Mouse (Mus musculus): Measurements from ENCODE around the gene Klhl22. TPM values are rescaled to one million over a fixed set of nuclear protein-coding genes. Genes with fewer than 3 reads are reported as not detected.

Gene Klhl22
- polyA plus RNA-seq, 1 experiment from 2014 or later, result 48.0 TPM

- WGBS, result 42% methylated on average over 4 of the region's 4 CpGs
- Histone ChIP-seq H3K27ac (replicated peaks; ENCODE audit: low read depth, low read length) (no peak overlapping the region), H3K4me1 (ENCODE audit: control insufficient read depth, insufficient read depth, low read length) (peaks cover 7% of the 10 kb centered on the region; the same call in 1 of the 2 replicates), H3K36me3 (replicated peaks; ENCODE audit: control insufficient read depth, insufficient read depth, low read depth, low read length) (no peaks in the 10 kb centered on the region), H3K9ac (replicated peaks; ENCODE audit: low read length) (no peak overlapping the region), H3K27me3 (ENCODE audit: control insufficient read depth, insufficient read depth, low read length) (peaks cover 2% of the 10 kb centered on the region; the same call in 1 of the 2 replicates), H3K9me3 (replicated peaks; ENCODE audit: control insufficient read depth, low read length) (no peaks in the 10 kb centered on the region), H3K4me2 (ENCODE audit: low read depth, low read length) (no peak overlapping the region), H3K4me3 (ENCODE audit: low read depth, low read length) (no peak overlapping the region)
- no peak for DNase-seq (ENCODE audit: low spot score)
- no peak for ATAC-seq (replicated peaks; ENCODE audit: insufficient number of reproducible peaks, low FRiP score, low TSS enrichment, low read depth)
These were observed 53.8 kb downstream of the Klhl22 start for GRCm38 (mm10) chr16:17813173-17813572.

GRCm38 (mm10) chr16:17815411-17816402 lies 56.3 kb downstream of the Klhl22 start:
- Histone ChIP-seq H3K4me1 (ENCODE audit: control insufficient read depth, insufficient read depth, low read length) (peaks cover 3% of the 10 kb centered on the region; the same call in 1 of the 2 replicates), H3K4me3 (ENCODE audit: low read depth, low read length) (peak overlapping the region; percentile 43), H3K9ac (replicated peaks; ENCODE audit: low read length) (peak overlapping the region; percentile 79), H3K36me3 (replicated peaks; ENCODE audit: control insufficient read depth, insufficient read depth, low read depth, low read length) (no peaks in the 10 kb centered on the region), H3K4me2 (ENCODE audit: low read depth, low read length) (peak overlapping the region; percentile 90), H3K27ac (replicated peaks; ENCODE audit: low read depth, low read length) (no peak overlapping the region), H3K9me3 (replicated peaks; ENCODE audit: control insufficient read depth, low read length) (no peaks in the 10 kb centered on the region), H3K27me3 (ENCODE audit: control insufficient read depth, insufficient read depth, low read length) (peaks cover 2% of the 10 kb centered on the region; the same call in 1 of the 2 replicates)
- 2% methylated on average over 63 of the region's 63 CpGs for WGBS
- peak; percentile 84 for DNase-seq (ENCODE audit: low spot score)
- peak; percentile 79 for ATAC-seq (replicated peaks; ENCODE audit: insufficient number of reproducible peaks, low FRiP score, low TSS enrichment, low read depth)

- Histone ChIP-seq H3K4me3 (ENCODE audit: low read depth, low read length) (no peak overlapping the region), H3K4me1 (ENCODE audit: control insufficient read depth, insufficient read depth, low read length) (peaks cover 3% of the 10 kb centered on the region; the same call in 1 of the 2 replicates), H3K27ac (replicated peaks; ENCODE audit: low read depth, low read length) (no peak overlapping the region), H3K9ac (replicated peaks; ENCODE audit: low read length) (no peak overlapping the region), H3K36me3 (replicated peaks; ENCODE audit: control insufficient read depth, insufficient read depth, low read depth, low read length) (no peaks in the 10 kb centered on the region), H3K4me2 (ENCODE audit: low read depth, low read length) (no peak overlapping the region), H3K9me3 (replicated peaks; ENCODE audit: control insufficient read depth, low read length) (no peaks in the 10 kb centered on the region), H3K27me3 (ENCODE audit: control insufficient read depth, insufficient read depth, low read length) (peaks cover 2% of the 10 kb centered on the region; the same call in 1 of the 2 replicates)
- DNase-seq (ENCODE audit: low spot score) (no peak), ATAC-seq (replicated peaks; ENCODE audit: insufficient number of reproducible peaks, low FRiP score, low TSS enrichment, low read depth) (no peak)
- 78% methylated on average over 8 of the region's 8 CpGs for WGBS
These were observed 57.1 kb downstream of the Klhl22 start for GRCm38 (mm10) chr16:17816528-17816927.

- ATAC-seq (replicated peaks; ENCODE audit: insufficient number of reproducible peaks, low FRiP score, low TSS enrichment, low read depth), result no peak
- 84% methylated on average over 2 of the region's 2 CpGs for WGBS
These were observed 67.1 kb downstream of the Klhl22 start for GRCm38 (mm10) chr16:17826500-17826899.

GRCm38 (mm10) chr16:17828229-17828628 lies 68.8 kb downstream of the Klhl22 start:
- Histone ChIP-seq H3K9me3 (replicated peaks; ENCODE audit: control insufficient read depth, low read length) (no peaks in the 10 kb centered on the region), H3K9ac (replicated peaks; ENCODE audit: low read length) (no peak overlapping the region), H3K4me3 (ENCODE audit: low read depth, low read length) (no peak overlapping the region), H3K27ac (replicated peaks; ENCODE audit: low read depth, low read length) (no peak overlapping the region), H3K27me3 (ENCODE audit: control insufficient read depth, insufficient read depth, low read length) (peaks cover 30% of the 10 kb centered on the region), H3K36me3 (replicated peaks; ENCODE audit: control insufficient read depth, insufficient read depth, low read depth, low read length) (no peaks in the 10 kb centered on the region), H3K4me1 (ENCODE audit: control insufficient read depth, insufficient read depth, low read length) (peaks cover 3% of the 10 kb centered on the region; the same call in 1 of the 2 replicates), H3K4me2 (ENCODE audit: low read depth, low read length) (no peak overlapping the region)
- no peak for DNase-seq (ENCODE audit: low spot score)
- ATAC-seq (replicated peaks; ENCODE audit: insufficient number of reproducible peaks, low FRiP score, low TSS enrichment, low read depth), result no peak
- 78% methylated on average over 2 of the region's 2 CpGs for WGBS

More at GRCm38 (mm10) chr16:17826500-17826899, 67.1 kb downstream of the Klhl22 start:
- no peak overlapping the region for H3K27ac ChIP-seq (replicated peaks; ENCODE audit: low read depth, low read length)
- H3K9me3 ChIP-seq (replicated peaks; ENCODE audit: control insufficient read depth, low read length), result no peaks in the 10 kb centered on the region
- no peaks in the 10 kb centered on the region for H3K36me3 ChIP-seq (replicated peaks; ENCODE audit: control insufficient read depth, insufficient read depth, low read depth, low read length)
- H3K9ac ChIP-seq (replicated peaks; ENCODE audit: low read length), result no peak overlapping the region
- H3K27me3 ChIP-seq (ENCODE audit: control insufficient read depth, insufficient read depth, low read length), result peaks cover 14% of the 10 kb centered on the region
- DNase-seq (ENCODE audit: low spot score), result no peak
- no peak overlapping the region for H3K4me3 ChIP-seq (ENCODE audit: low read depth, low read length)
- no peak overlapping the region for H3K4me2 ChIP-seq (ENCODE audit: low read depth, low read length)
- no peaks in the 10 kb centered on the region for H3K4me1 ChIP-seq (ENCODE audit: control insufficient read depth, insufficient read depth, low read length)

GRCm38 (mm10) chr16:17828867-17829266 lies 69.4 kb downstream of the Klhl22 start:
- no peak for ATAC-seq (replicated peaks; ENCODE audit: insufficient number of reproducible peaks, low FRiP score, low TSS enrichment, low read depth)
- DNase-seq (ENCODE audit: low spot score), result no peak
- peaks cover 5% of the 10 kb centered on the region; the same call in 1 of the 2 replicates for H3K4me1 ChIP-seq (ENCODE audit: control insufficient read depth, insufficient read depth, low read length)
- H3K9me3 ChIP-seq (replicated peaks; ENCODE audit: control insufficient read depth, low read length), result no peaks in the 10 kb centered on the region
- WGBS, result 50% methylated on average over 3 of the region's 3 CpGs
- peaks cover 37% of the 10 kb centered on the region for H3K27me3 ChIP-seq (ENCODE audit: control insufficient read depth, insufficient read depth, low read length)
- H3K4me3 ChIP-seq (ENCODE audit: low read depth, low read length), result no peak overlapping the region
- H3K9ac ChIP-seq (replicated peaks; ENCODE audit: low read length), result no peak overlapping the region
- H3K4me2 ChIP-seq (ENCODE audit: low read depth, low read length), result no peak overlapping the region
- H3K27ac ChIP-seq (replicated peaks; ENCODE audit: low read depth, low read length), result no peak overlapping the region
- no peaks in the 10 kb centered on the region for H3K36me3 ChIP-seq (replicated peaks; ENCODE audit: control insufficient read depth, insufficient read depth, low read depth, low read length)

GRCm38 (mm10) chr16:17830385-17831178 lies 71.2 kb downstream of the Klhl22 start:
- no peak overlapping the region for H3K27ac ChIP-seq (replicated peaks; ENCODE audit: low read depth, low read length)
- 56% methylated on average over 10 of the region's 10 CpGs for WGBS
- H3K4me3 ChIP-seq (ENCODE audit: low read depth, low read length), result no peak overlapping the region
- H3K9ac ChIP-seq (replicated peaks; ENCODE audit: low read length), result no peak overlapping the region
- H3K9me3 ChIP-seq (replicated peaks; ENCODE audit: control insufficient read depth, low read length), result no peaks in the 10 kb centered on the region
- no peak for DNase-seq (ENCODE audit: low spot score)
- H3K4me2 ChIP-seq (ENCODE audit: low read depth, low read length), result no peak overlapping the region
- peaks cover 52% of the 10 kb centered on the region for H3K27me3 ChIP-seq (ENCODE audit: control insufficient read depth, insufficient read depth, low read length)
- no peak for ATAC-seq (replicated peaks; ENCODE audit: insufficient number of reproducible peaks, low FRiP score, low TSS enrichment, low read depth)
- H3K36me3 ChIP-seq (replicated peaks; ENCODE audit: control insufficient read depth, insufficient read depth, low read depth, low read length), result no peaks in the 10 kb centered on the region
- H3K4me1 ChIP-seq (ENCODE audit: control insufficient read depth, insufficient read depth, low read length), result peaks cover 5% of the 10 kb centered on the region; the same call in 1 of the 2 replicates
